Mouse (Mus musculus) layer of hippocampus, postnatal 10 days (tissue): ENCODE results near the gene Ppp4r1. TPM values are rescaled to one million over a fixed set of nuclear protein-coding genes. Genes with fewer than 3 reads are reported as not detected.

ENCODE experiments used
- DNase-seq, 2 experiments: peaks; one replicate each; pipeline ENCODE4 v3.0.0; 2021; ENCODE audit warnings: low spot score in 2 of 2
- total RNA-seq, 2 experiments: library from RNA; stranded (reverse); gene quantifications; 2 replicates each; pipeline ENCODE4 v1.2.3; 2021

Ppp4r1 gene
- total RNA-seq, 2 experiments from 2014 or later: 45.5 to 58.6 TPM

DNA sequence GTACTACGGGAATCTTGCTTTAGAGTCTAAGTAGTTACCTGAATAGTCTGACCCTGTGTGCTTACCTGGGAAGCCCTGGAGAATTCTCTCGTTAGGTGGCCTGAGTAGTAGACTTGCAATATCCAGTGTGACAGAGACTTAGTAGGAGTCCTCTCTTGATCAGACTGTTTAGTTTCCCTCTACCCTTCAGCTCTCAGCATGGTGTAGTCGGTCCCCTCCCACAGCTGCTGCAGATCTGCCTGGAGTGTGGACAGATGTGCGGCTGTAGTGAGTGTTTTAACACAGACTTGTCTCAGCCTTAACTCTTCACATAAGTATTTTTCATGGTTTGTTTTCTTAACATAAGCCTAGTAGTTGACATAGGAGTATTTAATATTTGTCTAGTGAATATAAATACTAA lies 19.7 kb downstream of the Ppp4r1 start:
- no peak for DNase-seq

- DNase-seq: no peak
These were observed 23.6 kb downstream of the Ppp4r1 start for GRCm38 (mm10) chr17:65805966-65806365.

GRCm38 (mm10) chr17:65806416-65806815 lies 24.0 kb downstream of the Ppp4r1 start:
- no peak for DNase-seq

GRCm38 (mm10) chr17:65811032-65811431 lies 28.7 kb downstream of the Ppp4r1 start:
- DNase-seq: no peak

- no peak for DNase-seq
These were observed 31.4 kb downstream of the Ppp4r1 start for GRCm38 (mm10) chr17:65813763-65814162.

DNA sequence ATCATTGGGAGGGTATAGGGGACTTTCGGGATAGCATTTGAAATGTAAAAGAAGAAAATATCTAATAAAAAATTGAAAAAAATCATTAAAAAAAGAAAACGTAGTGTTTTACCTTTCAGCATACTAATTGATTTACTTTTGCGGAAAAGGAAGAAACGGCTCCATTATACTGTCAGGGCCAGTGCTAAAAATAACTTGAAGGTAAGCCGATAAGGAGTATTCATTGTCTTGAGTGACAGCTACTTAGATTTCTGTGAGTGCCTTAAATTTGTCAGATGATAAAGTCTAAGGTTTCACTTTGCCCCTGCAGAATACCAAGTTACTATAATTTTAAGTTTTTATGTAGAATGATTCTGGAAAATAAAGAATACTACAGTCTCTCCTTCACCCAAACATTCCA lies 37.8 kb downstream of the Ppp4r1 start:
- no peak for DNase-seq

- no peak for DNase-seq
These were observed 40.0 kb downstream of the Ppp4r1 start for GRCm38 (mm10) chr17:65822423-65822822.

GRCm38 (mm10) chr17:65824246-65824645 lies 41.9 kb downstream of the Ppp4r1 start:
- DNase-seq: no peak

- DNase-seq: no peak
These were observed 43.9 kb downstream of the Ppp4r1 start for GRCm38 (mm10) chr17:65826257-65826656.

- DNase-seq: no peak
These were observed 44.9 kb downstream of the Ppp4r1 start for GRCm38 (mm10) chr17:65827119-65827840.

GRCm38 (mm10) chr17:65827904-65828303 lies 45.5 kb downstream of the Ppp4r1 start:
- DNase-seq: no peak

DNA sequence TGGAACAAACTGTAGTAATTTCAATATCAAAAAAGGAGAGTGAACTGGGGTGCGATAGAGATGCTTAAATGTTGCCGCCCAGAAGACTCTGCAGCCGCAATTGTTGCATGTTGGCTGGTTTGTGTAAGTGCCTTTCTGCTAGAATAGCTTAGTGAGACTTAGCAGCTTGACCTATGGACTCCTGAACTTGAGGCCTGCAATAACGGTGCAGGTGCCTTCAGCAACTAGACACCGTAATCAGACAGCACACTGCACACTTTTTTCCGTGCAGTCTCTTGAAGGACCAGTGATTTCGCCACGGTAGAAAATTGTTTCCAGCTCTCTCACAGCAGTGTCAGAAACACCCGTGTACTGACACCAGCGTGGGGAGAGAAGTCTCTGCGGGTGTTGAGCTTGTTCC lies 46.6 kb downstream of the Ppp4r1 start:
- no peak for DNase-seq

- no peak for DNase-seq
These were observed 48.0 kb downstream of the Ppp4r1 start for GRCm38 (mm10) chr17:65830216-65830863.

GRCm38 (mm10) chr17:65833891-65834290 lies 51.5 kb downstream of the Ppp4r1 start:
- no peak for DNase-seq

DNA sequence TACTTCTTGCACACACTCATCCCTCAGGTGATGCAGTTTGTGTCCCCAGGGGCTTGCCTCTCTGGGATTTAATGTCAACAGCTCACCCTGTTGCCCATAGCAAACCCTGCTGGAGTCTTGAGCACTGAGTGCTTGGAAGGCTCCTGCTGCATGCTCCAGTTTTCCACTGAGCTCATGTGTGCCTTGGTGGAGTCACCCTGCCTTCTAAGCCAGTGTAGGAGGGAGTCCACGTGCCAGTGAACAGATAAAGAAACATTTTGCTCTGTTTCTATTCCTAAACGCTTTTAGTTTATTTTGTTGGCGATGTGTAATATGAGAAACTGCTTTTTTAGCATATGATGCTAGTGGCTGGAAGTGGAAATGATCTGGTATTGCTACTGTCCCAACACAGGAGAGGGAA lies 54.4 kb downstream of the Ppp4r1 start:
- DNase-seq: no peak

DNA sequence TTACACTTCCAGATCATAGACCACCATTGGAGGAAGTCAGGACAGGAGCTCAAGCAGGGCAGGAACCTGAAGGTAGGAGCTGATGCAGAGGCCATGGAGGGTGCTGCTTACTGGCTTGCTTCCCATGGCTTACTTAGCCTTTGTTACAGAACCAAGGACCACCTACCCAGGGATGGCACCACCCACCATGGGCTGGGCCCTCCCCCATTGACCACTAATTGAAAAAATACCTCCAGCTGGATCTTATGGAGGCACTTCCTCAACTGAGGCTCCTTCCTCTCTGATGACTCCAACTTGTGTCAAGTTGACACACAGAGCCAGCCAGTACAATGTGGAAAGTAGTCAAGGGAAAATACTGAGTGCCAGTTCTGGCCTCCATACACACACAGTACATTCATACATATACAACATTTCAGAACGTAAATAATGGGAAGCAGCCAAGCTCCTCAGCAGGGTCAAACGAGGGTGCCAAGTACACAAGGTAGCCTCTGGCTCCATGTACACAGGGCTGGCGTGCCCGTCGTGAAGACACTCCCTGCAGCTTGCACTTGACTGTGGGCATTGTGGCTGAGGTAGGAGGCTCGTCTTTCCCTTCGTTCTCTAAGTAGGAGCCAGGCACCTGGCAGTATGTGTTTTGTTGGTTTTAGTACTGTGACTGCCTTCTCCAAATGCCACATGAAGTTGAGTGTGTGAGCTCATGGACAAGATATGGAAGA lies 57.3 kb downstream of the Ppp4r1 start:
- no peak for DNase-seq

- DNase-seq: no peak
These were observed 60.5 kb downstream of the Ppp4r1 start for GRCm38 (mm10) chr17:65842669-65843381.

DNA sequence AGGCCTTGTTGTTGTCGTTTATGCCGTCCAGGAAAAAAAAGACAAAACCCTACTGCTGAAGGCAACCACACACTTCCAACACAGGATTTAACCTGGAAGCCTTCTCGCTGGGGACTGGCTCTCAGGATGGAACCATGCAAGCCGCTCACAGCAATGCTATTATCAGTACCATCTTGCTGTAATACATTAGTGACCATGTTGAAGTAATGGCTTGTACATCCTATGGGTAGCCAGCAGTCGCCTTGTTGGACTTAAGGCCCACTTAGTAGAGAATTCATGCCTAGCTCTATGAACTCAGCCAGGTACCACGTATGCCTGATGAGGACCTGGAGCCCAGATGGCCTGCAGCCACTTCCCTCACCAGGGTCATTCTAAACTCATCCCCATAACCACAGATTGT lies 63.0 kb downstream of the Ppp4r1 start:
- DNase-seq: no peak

DNA sequence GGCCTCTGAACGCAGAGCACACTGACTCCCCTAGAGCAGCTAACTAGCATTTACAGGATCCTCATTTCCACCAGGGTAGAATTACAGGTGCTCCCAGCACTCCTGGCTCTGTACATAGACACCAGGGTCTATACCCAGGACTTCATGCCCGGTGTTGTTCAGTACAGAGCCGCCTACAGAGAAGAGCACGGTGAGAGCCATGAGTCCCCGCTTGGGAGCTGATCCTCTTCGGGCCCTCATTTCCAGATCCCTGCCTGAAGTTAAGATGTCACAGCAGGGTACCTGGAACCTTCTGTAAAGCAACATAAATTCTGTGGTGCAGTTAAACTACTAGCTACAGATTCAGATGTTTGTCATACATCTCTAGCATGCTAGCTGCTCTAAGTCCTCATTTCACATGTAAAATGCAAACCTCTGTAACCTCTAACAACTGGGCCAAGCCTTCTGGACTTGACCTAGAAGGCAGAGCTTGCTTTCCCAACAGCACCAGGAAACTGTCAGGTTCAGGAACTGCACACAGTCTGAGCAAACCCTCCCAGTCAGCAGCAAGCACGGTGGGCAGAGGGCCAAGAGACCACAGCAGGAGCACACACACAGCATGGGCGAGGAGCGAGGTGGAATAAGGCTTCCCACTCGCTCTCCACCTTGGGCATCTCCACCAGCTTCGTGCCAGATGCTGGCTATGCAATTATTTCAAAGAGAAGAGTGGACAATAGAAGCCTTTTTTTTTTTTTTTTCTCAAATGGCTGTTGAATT lies 65.5 kb downstream of the Ppp4r1 start:
- DNase-seq: peak; percentile 41 to 61

DNA sequence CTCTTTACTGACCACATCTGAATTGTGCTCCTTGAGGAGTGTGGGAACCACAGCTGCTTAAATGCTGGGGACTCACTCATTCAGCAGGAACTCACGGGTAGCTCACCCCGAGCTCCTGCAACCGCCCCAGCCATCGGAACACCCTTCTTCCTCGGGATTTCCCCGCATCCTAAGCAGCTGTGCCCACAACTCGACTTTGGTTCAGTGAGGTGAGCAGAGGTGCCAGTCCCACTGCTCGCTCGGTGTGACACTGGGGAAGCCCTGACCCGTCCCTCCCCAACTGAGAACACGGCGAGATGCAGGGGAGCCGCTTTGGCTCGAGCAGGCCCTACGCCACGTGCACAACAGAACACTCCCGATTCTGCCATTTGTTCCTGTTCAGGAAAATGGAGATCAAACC lies 68.1 kb downstream of the Ppp4r1 start:
- DNase-seq: no peak

- DNase-seq: no peak
These were observed 69.4 kb downstream of the Ppp4r1 start for GRCm38 (mm10) chr17:65851749-65852148.
